Mouse (Mus musculus) neutrophil, adult 5-6 weeks (primary cell): ENCODE results near the gene Sall2. TPM values are rescaled to one million over a fixed set of nuclear protein-coding genes. Genes with fewer than 3 reads are reported as not detected.
"Not testable (repeated sequence)": the region's sequence is repeated elsewhere in the genome, so short reads cannot be mapped to it uniquely, and the experiment has no call there.

Experiments
- ATAC-seq: fragments of 151-379, 151-347 bp; 2 replicates; pipeline ENCODE4 v1.8.0; 2017; ENCODE audit warnings: mild to moderate bottlenecking, moderate TSS enrichment; ENCODE audit not compliant: insufficient number of reproducible peaks, poor library complexity, low FRiP score, severe bottlenecking; ENCODE audit errors: extremely low read depth
- total RNA-seq: library from RNA; stranded (forward); fragments of 200-1000 nt; gene quantifications from 2 replicates; pipeline ENCODE4 v1.2.3, GENCODE M21; 2017

Sall2 gene
- 0.35 TPM in 1 of 2 replicates, not detected in the other for total RNA-seq

DNA sequence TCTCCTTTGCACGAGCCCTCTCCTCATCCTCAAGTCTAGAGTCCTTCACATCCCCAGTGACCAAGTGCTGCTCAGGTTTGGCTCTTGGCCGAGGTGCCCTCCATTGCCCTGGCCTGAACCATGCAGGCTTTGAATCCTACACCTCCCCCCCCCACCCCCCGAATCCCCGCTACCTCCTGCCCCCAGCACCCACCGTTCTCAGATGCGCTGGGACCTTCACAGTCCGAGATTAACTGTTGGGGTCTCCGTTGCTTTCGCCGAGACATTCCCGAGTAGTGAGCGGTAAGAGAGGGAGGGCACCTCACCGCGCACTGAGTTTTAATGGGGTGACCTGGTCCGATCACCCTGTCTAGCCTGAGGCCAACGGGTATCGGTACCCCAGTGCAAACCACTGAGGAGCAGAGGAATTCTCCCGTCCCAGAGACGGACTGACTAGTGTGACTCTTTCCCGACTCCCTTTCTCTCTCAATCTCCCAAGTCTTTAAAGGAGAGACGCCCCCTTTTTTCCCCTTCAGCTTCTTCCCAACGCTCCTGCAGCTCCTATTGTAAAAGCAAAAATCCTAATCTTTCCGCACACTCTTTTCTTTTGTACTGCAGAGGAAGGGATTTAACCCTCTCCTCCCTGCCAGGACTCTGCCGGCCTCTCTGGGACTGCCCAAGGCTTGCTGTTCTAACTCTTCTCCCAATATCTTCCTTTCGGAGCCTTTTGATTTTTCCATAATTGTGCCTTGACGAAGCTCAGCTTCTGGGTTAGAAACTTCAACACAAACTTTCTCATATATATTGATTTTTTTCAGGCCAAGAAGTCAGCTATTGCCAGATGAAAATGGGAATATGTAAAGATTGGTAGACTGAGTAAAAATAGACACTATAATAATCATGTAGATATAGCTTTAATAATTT, at the start of gene Sall2:
Gene Sall2, minus strand, starts transcription at position 853 of the 903 bp plus-strand sequence.
- no peak for ATAC-seq

DNA sequence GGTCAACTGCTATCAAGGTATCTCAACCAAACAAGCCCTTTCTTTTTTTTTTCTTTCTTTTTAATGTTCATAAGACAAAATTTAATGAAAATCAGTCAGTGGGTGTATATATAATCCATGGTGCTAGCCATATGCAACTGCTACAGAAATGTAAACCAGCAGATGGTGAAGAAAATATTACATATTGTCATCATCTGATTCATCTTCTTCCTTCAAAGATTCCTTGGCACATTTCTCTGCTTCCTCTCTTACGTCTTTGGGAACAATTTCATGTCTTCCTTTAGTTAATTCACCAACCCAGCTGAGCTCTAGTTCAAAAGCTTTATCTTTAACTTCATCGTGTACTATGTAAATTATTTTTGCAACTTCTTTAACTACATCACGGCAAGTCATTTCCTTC, 40.2 kb upstream of the Sall2 start:
- ATAC-seq = no peak

DNA sequence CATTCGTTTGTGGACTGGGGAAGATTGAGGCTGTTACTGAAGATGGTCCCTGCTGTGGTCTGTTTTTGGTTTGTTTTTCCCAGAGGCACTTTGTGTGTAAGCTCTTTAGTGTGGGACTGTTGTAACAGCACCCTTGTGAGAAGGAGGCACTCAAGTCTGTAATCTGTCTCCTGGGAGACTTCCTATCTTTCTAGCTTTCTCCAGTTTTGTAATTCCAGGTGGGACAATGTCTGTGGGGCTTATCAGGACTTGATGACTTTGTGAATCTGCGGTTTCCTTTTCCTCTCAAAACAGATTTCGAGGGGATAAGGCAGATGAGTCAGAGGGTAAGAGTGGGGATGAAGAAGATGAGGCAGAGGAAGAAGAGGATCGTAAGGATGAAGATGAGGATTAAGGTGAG, 27.7 kb upstream of the Sall2 start, which contains the start of gene Olfr1513:
Gene Olfr1513, minus strand, starts transcription at position 101 of the 400 bp plus-strand sequence.
- ATAC-seq = no peak

GRCm38 (mm10) chr14:52339512-52339852, 10.9 kb upstream of the Sall2 start:
- ATAC-seq = no peak

GRCm38 (mm10) chr14:52338751-52339511, 10.4 kb upstream of the Sall2 start:
- peak; percentile 86; the same call in 1 of the 2 replicates for ATAC-seq

GRCm38 (mm10) chr14:52332171-52332570, 3.6 kb upstream of the Sall2 start:
- no peak for ATAC-seq

DNA sequence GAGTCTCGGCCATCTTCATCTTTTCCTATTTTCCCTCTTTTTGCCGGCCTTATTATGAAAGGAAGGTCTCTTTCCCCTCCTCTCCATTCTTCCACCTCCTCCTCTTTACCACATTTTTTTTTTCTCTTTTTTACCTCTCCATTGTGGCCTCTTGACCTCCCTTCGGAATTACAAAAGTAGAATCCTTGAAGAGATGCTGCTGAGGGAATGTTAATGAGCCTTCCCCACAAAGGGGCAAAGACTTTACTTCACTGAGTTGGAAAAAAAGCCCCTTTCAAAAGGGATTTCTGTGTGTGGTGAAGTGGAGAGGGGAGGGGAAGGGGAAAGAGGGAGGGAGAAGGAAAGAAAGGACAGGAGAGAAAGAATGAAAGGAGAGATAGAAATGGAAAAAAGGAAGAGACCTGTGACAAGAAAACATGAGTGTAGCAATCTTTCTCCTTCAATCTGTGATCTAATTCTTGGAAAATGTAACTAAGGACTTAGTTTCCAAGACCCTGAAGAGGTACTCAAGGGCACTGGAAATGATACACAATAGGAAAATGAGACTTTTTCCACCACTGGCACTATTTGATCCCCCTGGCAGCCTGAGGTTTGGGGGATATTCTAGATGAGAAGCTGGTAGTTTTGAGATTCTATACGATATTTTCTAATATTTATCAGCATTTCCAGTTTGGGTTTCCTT, 2.6 kb upstream of the Sall2 start:
- ATAC-seq = no peak

DNA sequence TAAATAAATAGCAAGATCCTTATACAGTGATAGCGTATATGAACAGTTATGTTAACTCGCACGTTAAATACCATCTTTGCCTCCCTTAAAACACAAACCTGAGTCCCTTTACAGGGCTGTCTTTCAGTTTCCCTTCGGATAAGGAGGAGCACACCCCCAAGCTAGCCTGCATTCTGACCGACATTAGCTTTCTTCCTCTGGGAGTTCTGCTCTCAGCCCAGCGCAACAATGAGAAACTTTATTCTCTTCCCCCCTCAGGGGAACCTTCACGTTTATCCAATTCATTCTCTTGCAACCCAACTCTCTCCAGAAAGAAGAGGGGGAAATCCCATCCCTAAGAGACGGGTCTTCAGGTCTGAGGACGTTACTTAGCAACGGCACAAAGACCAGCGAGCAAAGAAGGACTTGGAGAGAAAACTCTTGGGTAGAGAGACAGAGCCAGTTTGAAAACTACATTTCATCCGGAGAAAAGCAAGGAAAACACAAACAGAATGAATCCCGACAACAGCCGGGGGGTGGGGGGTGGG, 1.1 kb downstream of the Sall2 start:
- ATAC-seq = no peak

DNA sequence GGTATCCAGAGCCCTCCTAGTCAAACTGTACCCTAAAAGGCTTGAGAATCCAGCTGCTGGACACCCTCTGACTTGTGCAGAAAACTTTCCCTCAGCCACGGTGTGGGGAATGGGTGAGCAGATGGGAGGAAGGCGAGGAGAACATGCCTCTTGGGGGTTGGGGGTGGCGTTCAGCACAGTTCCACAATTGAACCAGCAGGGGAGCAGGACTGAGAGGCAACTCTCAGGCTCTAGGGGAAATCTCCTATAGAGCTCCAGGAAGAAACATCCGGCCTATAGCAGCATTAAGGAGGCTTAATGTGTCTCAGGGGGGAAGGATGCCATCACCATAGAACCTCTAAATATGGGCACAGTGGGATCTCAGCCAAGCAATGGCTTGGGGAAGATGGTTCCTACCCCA, 2.7 kb downstream of the Sall2 start:
- ATAC-seq = no peak

DNA sequence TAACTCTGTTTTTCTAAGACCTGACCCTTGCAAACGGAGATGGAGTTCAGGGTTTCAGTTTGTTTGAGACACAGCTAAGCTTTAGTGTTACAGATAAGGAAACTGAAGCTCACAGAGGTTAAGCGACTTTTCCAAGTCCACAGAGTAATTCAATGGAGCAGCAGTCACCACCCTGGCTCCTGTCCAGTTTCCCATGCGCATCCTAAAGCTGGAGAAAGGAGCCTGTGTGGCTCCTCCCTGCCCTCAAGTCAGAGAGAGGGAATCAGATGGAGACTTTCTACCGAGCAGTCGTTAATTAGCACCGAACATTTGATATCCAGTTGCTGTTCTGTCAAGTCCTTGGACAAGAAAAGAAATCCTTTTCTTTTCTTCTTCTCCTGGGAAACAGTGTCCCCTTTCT, 9.2 kb downstream of the Sall2 start:
- no peak for ATAC-seq

DNA sequence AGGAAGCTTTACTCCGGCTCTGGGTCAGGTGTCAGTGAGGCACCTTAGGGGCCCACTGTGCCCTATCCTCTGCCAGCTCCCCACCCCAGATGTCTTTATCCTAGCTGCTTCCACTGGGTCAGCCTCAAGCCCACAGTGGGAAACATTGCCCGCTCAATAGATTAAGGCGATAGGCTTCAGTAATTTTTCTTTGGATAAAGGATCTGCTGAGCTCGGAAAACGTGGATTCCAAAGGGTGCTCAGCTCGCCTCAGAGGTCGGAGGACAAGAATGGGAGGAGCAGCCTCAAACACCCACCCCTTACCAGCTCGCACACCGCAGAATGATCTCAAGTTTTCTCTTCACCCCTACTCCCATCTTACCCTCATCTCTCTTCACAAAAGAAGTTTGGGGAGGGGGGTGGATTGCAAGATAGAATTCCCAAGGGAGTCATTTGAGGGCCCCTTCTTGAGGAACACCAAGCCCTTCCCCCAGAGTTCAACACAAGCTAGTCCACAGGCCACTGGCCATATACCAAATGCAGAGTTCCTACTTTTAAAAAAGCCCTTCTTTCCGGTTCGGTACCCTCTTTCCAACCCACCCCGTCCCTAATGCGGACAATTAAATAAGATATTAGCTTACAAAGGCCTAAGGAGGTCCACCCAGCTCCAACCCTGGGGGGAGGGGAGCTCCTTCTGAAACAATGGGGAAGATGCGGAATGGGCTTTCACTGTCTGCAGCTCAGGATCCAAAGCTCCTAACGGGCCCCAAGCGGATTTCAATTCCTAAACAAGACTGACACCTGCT, 11.9 kb downstream of the Sall2 start:
- no peak for ATAC-seq

- ATAC-seq = peak; percentile 35
These were observed 12.6 kb downstream of the Sall2 start for GRCm38 (mm10) chr14:52315792-52316440.

DNA sequence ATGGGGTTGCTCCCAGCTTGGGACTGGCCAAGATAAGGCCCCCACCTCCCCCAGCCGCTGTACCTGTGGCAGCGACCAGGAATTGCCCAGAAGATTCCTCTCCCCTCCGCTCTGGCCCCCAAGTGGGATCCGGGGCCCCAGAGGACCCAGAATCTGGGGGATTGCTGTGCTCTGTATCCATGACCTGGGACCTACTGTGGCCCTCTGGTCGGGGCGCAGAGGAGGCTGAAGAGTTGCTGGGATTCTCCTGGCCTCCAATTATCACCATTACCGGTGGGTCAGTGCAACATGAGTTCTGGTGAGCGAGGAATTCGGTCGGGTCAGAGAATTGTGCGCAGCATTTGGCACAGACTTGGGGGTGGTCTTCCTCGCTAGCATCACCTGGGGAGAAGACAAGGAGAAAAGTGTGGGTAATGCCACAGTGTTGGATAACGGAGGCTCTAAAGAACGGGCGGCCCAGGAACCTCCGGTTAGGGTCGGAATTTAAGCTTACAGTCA, 13.2 kb downstream of the Sall2 start:
- no peak for ATAC-seq

GRCm38 (mm10) chr14:52314808-52315150, 13.8 kb downstream of the Sall2 start:
- no peak for ATAC-seq

DNA sequence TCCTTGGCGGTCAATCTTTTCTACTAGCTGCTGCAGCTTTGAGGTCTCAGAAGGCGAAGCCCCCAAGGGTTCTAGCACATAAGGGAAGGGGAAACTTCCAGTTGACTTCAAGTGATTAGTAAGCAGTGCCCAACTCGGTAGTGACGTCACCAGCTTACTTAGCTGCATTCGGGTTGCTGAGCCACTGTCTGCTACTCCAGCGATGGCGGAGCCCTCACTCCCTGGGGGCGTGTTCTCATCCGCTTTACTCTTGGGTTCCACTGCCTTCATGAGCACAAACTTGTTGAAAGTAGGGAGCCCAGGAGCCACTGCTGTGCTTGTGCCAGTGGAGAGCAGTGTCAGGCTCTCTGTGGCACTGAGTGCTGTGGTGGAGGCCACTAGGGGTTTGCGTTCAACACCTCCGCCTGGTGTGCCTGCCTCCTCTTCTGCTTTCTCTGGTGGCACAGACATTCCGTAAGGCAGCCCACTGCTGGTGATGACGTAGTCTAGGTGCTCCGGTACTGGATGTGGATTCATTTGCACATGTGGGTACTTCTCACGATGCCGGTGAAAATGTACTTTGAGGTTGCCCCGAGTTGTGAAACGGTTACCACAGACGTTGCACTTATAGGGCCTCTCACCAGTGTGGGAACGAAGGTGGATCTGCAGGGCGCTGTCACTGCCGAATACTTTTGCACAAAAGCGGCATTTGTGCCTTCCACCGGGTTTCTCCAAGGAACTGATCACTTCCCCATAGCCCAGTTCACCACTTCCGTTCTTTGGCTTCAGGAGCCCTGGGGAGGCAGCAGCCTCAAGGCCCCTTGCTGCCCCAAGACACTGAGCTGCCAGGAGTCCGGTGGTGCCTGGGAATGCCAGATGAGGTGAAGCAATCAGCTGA, 14.4 kb downstream of the Sall2 start:
- peak; percentile 8; the same call in 1 of the 2 replicates for ATAC-seq

- ATAC-seq = no peak
These were observed 17.7 kb downstream of the Sall2 start for GRCm38 (mm10) chr14:52310906-52311305.

- not testable (repeated sequence) for ATAC-seq
These were observed 18.2 kb downstream of the Sall2 start for GRCm38 (mm10) chr14:52310343-52310742.
